Mouse (Mus musculus) CH12.LX (cell line): ENCODE measurements around the gene Rex1bd. TPM values are rescaled to one million over a fixed set of nuclear protein-coding genes. Genes with fewer than 3 reads are reported as not detected.

Source experiments
- DNase-seq: peaks from one replicate; pipeline ENCODE4 v3.0.0-alpha.2; 2013; ENCODE audit errors: extremely low read depth
- H3K27ac ChIP-seq: 2 replicates; pipeline ENCODE4 v1.5.1; 2012; ENCODE audit warnings: low read depth, mild to moderate bottlenecking, control low read depth, moderate library complexity; ENCODE audit not compliant: insufficient read depth
- H3K27me3 ChIP-seq: replicated peaks from 2 replicates; pipeline ENCODE3; 2012; ENCODE audit warnings: inconsistent platforms
- H3K36me3 ChIP-seq, 2 experiments: replicated peaks in 1 of 2; 2 replicates each; pipeline versions ENCODE3 to v1.6.1; 2012; ENCODE audit warnings: inconsistent platforms in 1 of 2, low read length in 1 of 2, mild to moderate bottlenecking in 1 of 2, mixed read lengths in 1 of 2, moderate library complexity in 1 of 2; ENCODE audit not compliant: control insufficient read depth in 1 of 2, insufficient read depth in 1 of 2
- H3K4me1 ChIP-seq, 2 experiments: 2 replicates each; pipeline ENCODE4 v1.6.1; 2012; ENCODE audit warnings: inconsistent platforms in 1 of 2, moderate library complexity in 1 of 2; ENCODE audit not compliant: insufficient read depth in 2 of 2, control insufficient read depth in 1 of 2
- H3K4me2 ChIP-seq: 2 replicates; pipeline ENCODE4 v1.6.1; 2012; ENCODE audit warnings: low read depth, mild to moderate bottlenecking, control low read depth; ENCODE audit not compliant: poor library complexity, insufficient read depth, severe bottlenecking
- H3K4me3 ChIP-seq, 3 experiments: fragments of 150-350 bp in 1 of 3; sonication (generic) in 1 of 3; replicated peaks in 1 of 3; 2 replicates each; pipeline versions ENCODE3 to v1.5.1; 2011 to 2012; ENCODE audit warnings: low read depth in 2 of 3, low read length in 2 of 3, mild to moderate bottlenecking in 2 of 3, moderate library complexity in 2 of 3, control low read depth in 1 of 3, improper control_type of control experiment in 1 of 3, inconsistent platforms in 1 of 3, mixed read lengths in 1 of 3; ENCODE audit not compliant: poor library complexity in 1 of 3
- H3K79me2 ChIP-seq: replicated peaks from 2 replicates; pipeline ENCODE4 v1.6.1; 2012; ENCODE audit warnings: mild to moderate bottlenecking, moderate library complexity; ENCODE audit not compliant: control insufficient read depth, poor library complexity, insufficient read depth, severe bottlenecking; ENCODE audit errors: extremely low read depth
- H3K9ac ChIP-seq: 2 replicates; pipeline ENCODE4 v1.6.1; 2012; ENCODE audit warnings: low read depth, mild to moderate bottlenecking, control low read depth, moderate library complexity; ENCODE audit not compliant: insufficient read depth
- H3K9me3 ChIP-seq: replicated peaks from 2 replicates; pipeline ENCODE3; 2012; ENCODE audit warnings: low read length, inconsistent platforms, mixed read lengths
- CHD1 ChIP-seq: IDR thresholded peaks from 2 replicates; pipeline ENCODE4 v1.6.1; 2012; ENCODE audit warnings: low read depth, low read length, improper control_type of control experiment, inconsistent platforms
- CTCF ChIP-seq, 2 experiments: IDR thresholded peaks in 1 of 2; conservative IDR thresholded peaks in 1 of 2; 2 replicates each; pipeline ENCODE4 v1.5.1; 2011 to 2012; ENCODE audit warnings: low read depth in 2 of 2, low read length in 2 of 2, improper control_type of control experiment in 1 of 2, inconsistent platforms in 1 of 2, mild to moderate bottlenecking in 1 of 2, moderate library complexity in 1 of 2
- E2F4 ChIP-seq: IDR thresholded peaks from 2 replicates; pipeline ENCODE4 v1.6.1; 2011; ENCODE audit warnings: low read depth, low read length, improper control_type of control experiment; ENCODE audit not compliant: insufficient replicate concordance
- GABPA ChIP-seq: IDR thresholded peaks from 2 replicates; pipeline ENCODE4 v1.6.1; 2012; ENCODE audit warnings: low read depth, low read length, improper control_type of control experiment, inconsistent platforms; ENCODE audit not compliant: insufficient replicate concordance
- IRF4 ChIP-seq: IDR thresholded peaks from 2 replicates; pipeline ENCODE4 v1.6.1; 2014; ENCODE audit warnings: low read depth, mild to moderate bottlenecking, inconsistent platforms, low read length, improper control_type of control experiment
- JUND ChIP-seq: conservative IDR thresholded peaks from 2 replicates; pipeline ENCODE4 v1.6.1; 2011; ENCODE audit warnings: low read depth, low read length, improper control_type of control experiment
- KAT2A ChIP-seq: IDR thresholded peaks from 2 replicates; pipeline ENCODE4 v1.6.1; 2012; ENCODE audit warnings: low read length, improper control_type of control experiment, inconsistent platforms; ENCODE audit not compliant: insufficient replicate concordance
- MAZ ChIP-seq: IDR thresholded peaks from 2 replicates; pipeline ENCODE4 v1.6.1; 2012; ENCODE audit warnings: low read depth, mild to moderate bottlenecking, inconsistent platforms, low read length, improper control_type of control experiment, moderate library complexity
- MEF2A ChIP-seq: IDR thresholded peaks from 2 replicates; pipeline ENCODE4 v1.6.1; 2014; ENCODE audit warnings: low read depth, mild to moderate bottlenecking, inconsistent platforms, low read length, improper control_type of control experiment, borderline replicate concordance
- MXI1 ChIP-seq: IDR thresholded peaks from 2 replicates; pipeline ENCODE4 v1.6.1; 2011; ENCODE audit warnings: mild to moderate bottlenecking, low read depth, low read length, improper control_type of control experiment
- NRF1 ChIP-seq: IDR thresholded peaks from 2 replicates; pipeline ENCODE4 v1.6.1; 2014; ENCODE audit warnings: low read depth, mild to moderate bottlenecking, inconsistent platforms, low read length, improper control_type of control experiment, moderate library complexity
- PAX5 ChIP-seq: IDR thresholded peaks from 2 replicates; pipeline ENCODE4 v1.6.1; 2012; ENCODE audit warnings: low read length, inconsistent platforms, mixed read lengths
- RCOR1 ChIP-seq: conservative IDR thresholded peaks from 2 replicates; pipeline ENCODE4 v1.6.1; 2012; ENCODE audit warnings: low read depth, mild to moderate bottlenecking, inconsistent platforms, low read length, improper control_type of control experiment
- SIN3A ChIP-seq: IDR thresholded peaks from 2 replicates; pipeline ENCODE4 v1.6.1; 2012; ENCODE audit warnings: low read length, improper control_type of control experiment, inconsistent platforms
- ZC3H11A ChIP-seq: IDR thresholded peaks from 2 replicates; pipeline ENCODE4 v1.6.1; 2012; ENCODE audit warnings: low read depth, mild to moderate bottlenecking, inconsistent platforms, low read length, improper control_type of control experiment
- ZKSCAN1 ChIP-seq: IDR thresholded peaks from 2 replicates; pipeline ENCODE4 v1.6.1; 2012; ENCODE audit warnings: low read depth, inconsistent platforms, low read length, improper control_type of control experiment, borderline replicate concordance
- ZMIZ1 ChIP-seq: IDR thresholded peaks from 2 replicates; pipeline ENCODE4 v1.6.1; 2012; ENCODE audit warnings: low read depth, mild to moderate bottlenecking, inconsistent platforms, low read length, improper control_type of control experiment
- dilution Hi-C: fragments of 300-500 bp; cut with MboI; formaldehyde crosslinking; loops from 2 replicates; pipeline ENCODE4 v1.14.3; 2020; ENCODE audit warnings: low sequenced_read_pairs; ENCODE audit not compliant: extremely low pct_unique_long_range_greater_than_20kb, extremely low pct_ligation_motif_present
- in situ Hi-C: fragments of 300-500 bp; cut with MboI; formaldehyde crosslinking; loops from 3 replicates; pipeline ENCODE4 v1.14.3; 2019; ENCODE audit warnings: low sequenced_read_pairs, low pct_ligation_motif_present, low pct_unique_long_range_greater_than_20kb, mixed read lengths
- polyA plus RNA-seq: library from polyadenylated mRNA; unstranded; fragments of >175 nt; gene quantifications from 2 replicates; pipeline ENCODE4 v1.2.1, GENCODE M21; 2012; ENCODE audit warnings: low read depth; ENCODE audit not compliant: insufficient read length
- total RNA-seq, 2 experiments: library from RNA; depleted of rRNA; stranded (reverse); fragments of 300-350 nt in 1 of 2; fragments of >200 nt in 1 of 2; gene quantifications; 2 replicates each; pipeline ENCODE4 v1.2.3; 2012 to 2014

The Rex1bd gene
- total and polyA plus RNA-seq, 3 experiments: 38.4 to 90.0 (median 47.8) TPM

GRCm38 (mm10) chr8:70490880-70491495, 15.6 kb downstream of the Rex1bd start:
- TF ChIP-seq MAZ (no peak), RCOR1 (no peak), E2F4 (no peak), CTCF (conservative IDR thresholded peaks at IDR 0.05 in 1 of 2, IDR thresholded peaks at IDR 0.05 in 1 of 2; ENCODE audit: low read depth in 2 of 2, low read length in 2 of 2) (no peak), NRF1 (no peak), MXI1 (no peak), ZC3H11A (no peak), ZMIZ1 (no peak), ZKSCAN1 (no peak), KAT2A (no peak), PAX5 (no peak), GABPA (no peak), CHD1 (no peak), IRF4 (no peak), SIN3A (no peak), MEF2A (no peak)
- Histone ChIP-seq H3K4me2 (no peak overlapping the region), H3K9ac (no peak overlapping the region), H3K27ac (no peak overlapping the region), H3K4me3 (no peak overlapping the region), H3K4me1 (peaks cover 10 to 25% of the 10 kb centered on the region in 2 experiments), H3K79me2 (no peaks in the 10 kb centered on the region), H3K36me3 (no peaks in the 10 kb centered on the region), H3K27me3 (peaks cover 96% of the 10 kb centered on the region), H3K9me3 (no peaks in the 10 kb centered on the region)
- dilution Hi-C loops (no loop called here), in situ Hi-C loops (no loop called here)
- DNase-seq: no peak

DNA sequence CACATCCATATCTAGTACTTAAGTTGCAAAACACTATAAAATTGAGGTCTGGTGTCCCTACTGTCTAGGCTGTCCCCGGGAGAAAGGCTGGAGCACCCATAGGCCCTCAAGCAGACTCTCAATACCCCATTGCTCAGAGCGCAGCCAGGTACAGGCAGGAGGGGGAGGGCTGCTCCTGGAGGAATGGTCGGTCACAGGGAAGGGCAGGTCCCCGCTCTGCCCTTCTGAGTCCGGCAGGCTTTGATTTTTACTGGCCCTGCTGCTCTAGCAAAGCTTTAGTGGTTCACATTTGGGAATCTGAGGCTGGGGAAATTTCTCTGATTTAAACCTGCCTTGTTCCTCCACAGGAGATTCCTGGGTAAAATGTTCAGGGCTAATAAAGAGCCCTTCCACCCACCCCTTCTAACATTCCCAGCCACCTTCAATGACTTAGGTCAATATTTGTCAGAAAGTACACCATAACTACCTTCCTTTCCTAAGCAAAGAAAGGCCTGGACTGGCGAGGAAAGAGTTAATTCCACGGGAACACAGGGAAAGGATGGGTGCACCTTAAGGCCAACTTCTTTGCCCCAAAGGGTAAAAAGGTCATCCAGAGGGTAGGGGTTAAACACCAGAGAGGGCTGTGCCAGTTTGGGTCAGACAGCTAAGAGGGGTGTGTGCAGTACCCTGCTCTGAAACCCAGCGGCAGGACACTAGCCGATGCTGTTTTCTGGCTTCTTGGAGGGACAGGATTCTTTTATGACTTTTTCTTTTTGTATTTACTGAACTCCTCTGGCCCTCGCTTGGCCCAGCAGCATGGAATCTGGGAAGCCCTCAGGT, 16.3 kb downstream of the Rex1bd start:
- in situ Hi-C loops: no loop called here
- no peak for DNase-seq
- H3K4me3 ChIP-seq: no peak overlapping the region
- TF ChIP-seq JUND (no peak), RCOR1 (no peak), E2F4 (no peak), SIN3A (no peak)
- TF ChIP-seq, all 38 proteins: peak for 0
- no peaks in the 10 kb centered on the region for H3K79me2 ChIP-seq
- H3K9me3 ChIP-seq: no peaks in the 10 kb centered on the region
- H3K27ac ChIP-seq: no peak overlapping the region
- H3K9ac ChIP-seq: no peak overlapping the region
- H3K4me2 ChIP-seq: no peak overlapping the region
- peaks cover 10 to 25% of the 10 kb centered on the region in 2 experiments for H3K4me1 ChIP-seq
- dilution Hi-C loops: no loop called here
- no peaks in the 10 kb centered on the region for H3K36me3 ChIP-seq
- peaks cover 96% of the 10 kb centered on the region for H3K27me3 ChIP-seq
